Mouse (Mus musculus): ENCODE results near the gene Msl3. TPM values are rescaled to one million over a fixed set of nuclear protein-coding genes. Genes with fewer than 3 reads are reported as not detected.
A peak's percentile ranks its signal among the peaks of the same experiment; 100 is the strongest.
"Not testable (repeated sequence)": the region's sequence is repeated elsewhere in the genome, so short reads cannot be mapped to it uniquely, and the experiment has no call there.

Gene Msl3
- 34.5 and 37.3 TPM in 2 replicates for polyA plus RNA-seq (2015; fragmentation: Nextera tagmentation; extraction: Ambion mirVana)

GRCm38 (mm10) chrX:168673525-168674406 is at the start of gene Msl3:
Msl3 (minus strand) TSS chrX:168673898.
- Histone ChIP-seq H3K4me2 (replicated peaks) (peak within 1 kb of the TSS; percentile 74), H3K36me3 (peaks cover 5% of the 10 kb centered on the region), H3K4me1 (no peaks in the 10 kb centered on the region), H3K9ac (peak within 1 kb of the TSS; percentile 68), H3K4me3 (peak within 1 kb of the TSS; percentile 58), H3K27me3 (peaks cover 27% of the 10 kb centered on the region), H3K27ac (peak within 1 kb of the TSS; percentile 80; the same call in 1 of the 2 replicates), H3K9me3 (no peaks in the 10 kb centered on the region)
- WGBS = 23% methylated on average over 68 of the region's 88 CpGs
- ATAC-seq (ENCODE audit: low FRiP score, low read depth) = peak; percentile 90

DNA sequence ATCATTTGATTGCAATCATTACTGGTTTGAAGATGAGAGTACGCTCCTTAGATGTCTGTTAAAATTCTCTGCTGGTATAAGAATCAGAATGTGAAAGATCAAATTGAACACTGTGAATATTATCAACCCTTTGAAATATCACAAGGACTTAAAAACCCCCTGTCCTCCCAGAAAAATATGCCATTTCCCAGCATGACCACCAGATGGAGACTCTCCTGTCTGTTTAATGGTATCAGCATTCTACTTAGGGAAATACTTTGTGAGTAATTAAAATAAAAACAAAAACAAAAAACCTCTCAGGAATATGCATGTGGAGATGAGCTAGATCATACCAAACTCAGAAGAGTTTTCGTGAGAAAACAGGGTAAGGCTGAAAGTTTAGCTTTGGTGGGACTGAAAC is 44.3 kb upstream of the Msl3 start:
- WGBS = 58% methylated on average over 2 of the region's 2 CpGs
- Histone ChIP-seq H3K27ac (no peak overlapping the region), H3K9me3 (no peaks in the 10 kb centered on the region), H3K4me2 (replicated peaks) (no peak overlapping the region), H3K4me3 (no peak overlapping the region), H3K4me1 (no peaks in the 10 kb centered on the region), H3K36me3 (no peaks in the 10 kb centered on the region), H3K9ac (no peak overlapping the region), H3K27me3 (peaks cover 17% of the 10 kb centered on the region; the same call in 1 of the 2 replicates)
- ATAC-seq (ENCODE audit: low FRiP score, low read depth) = no peak

DNA sequence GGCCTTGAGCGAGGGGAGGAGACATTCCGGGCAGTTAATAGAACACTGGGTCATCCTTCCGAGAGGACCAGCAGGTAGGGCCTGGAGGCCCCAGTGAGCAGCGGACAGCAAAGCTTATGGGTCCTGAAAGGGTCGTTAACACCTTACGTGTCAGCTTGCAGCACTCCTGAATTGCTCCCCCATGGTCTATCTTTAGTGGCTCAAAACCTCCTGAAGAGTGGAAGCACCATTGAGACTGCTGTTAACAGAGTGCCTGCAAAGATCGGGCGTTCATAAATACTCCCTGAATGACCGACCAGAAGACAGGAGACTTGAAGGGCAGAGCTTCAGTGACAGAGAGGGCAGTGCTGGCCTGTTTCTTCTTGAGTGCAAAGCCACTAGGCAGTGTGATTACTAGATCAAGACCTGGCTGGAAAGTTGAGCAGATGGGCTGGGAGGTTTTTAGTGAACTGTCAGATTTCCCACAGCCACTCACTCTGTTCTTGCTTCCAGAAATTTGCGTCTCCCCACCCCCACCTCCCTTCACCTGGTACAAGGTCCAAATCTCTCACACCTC is 787 bp upstream of the Msl3 start:
- H3K27ac ChIP-seq = no peak overlapping the region
- H3K27me3 ChIP-seq = peaks cover 27% of the 10 kb centered on the region
- no peaks in the 10 kb centered on the region for H3K4me1 ChIP-seq
- H3K9me3 ChIP-seq = no peaks in the 10 kb centered on the region
- 19% methylated on average over 10 of the region's 10 CpGs for WGBS
- ATAC-seq (ENCODE audit: low FRiP score, low read depth) = no peak
- H3K36me3 ChIP-seq = peaks cover 3% of the 10 kb centered on the region; the same call in 1 of the 2 replicates
- H3K9ac ChIP-seq = peak overlapping the region; percentile 68
- H3K4me2 ChIP-seq (replicated peaks) = peak overlapping the region; percentile 74
- H3K4me3 ChIP-seq = peak overlapping the region; percentile 58

- Histone ChIP-seq H3K36me3 (peaks cover 7% of the 10 kb centered on the region), H3K9me3 (no peaks in the 10 kb centered on the region), H3K27ac (peak overlapping the region; percentile 80; the same call in 1 of the 2 replicates), H3K4me1 (no peaks in the 10 kb centered on the region), H3K27me3 (peaks cover 27% of the 10 kb centered on the region), H3K4me3 (peak overlapping the region; percentile 58), H3K4me2 (replicated peaks) (peak overlapping the region; percentile 74), H3K9ac (peak overlapping the region; percentile 68)
- WGBS = 17% methylated on average over 31 of the region's 31 CpGs
- ATAC-seq (ENCODE audit: low FRiP score, low read depth) = no peak
These were observed 679 bp downstream of the Msl3 start for GRCm38 (mm10) chrX:168672913-168673524.

- H3K36me3 ChIP-seq = peaks cover 8% of the 10 kb centered on the region
- H3K27ac ChIP-seq = peak overlapping the region; percentile 80; the same call in 1 of the 2 replicates
- 15% methylated on average over 9 of the region's 9 CpGs for WGBS
- H3K4me3 ChIP-seq = peak overlapping the region; percentile 58
- H3K9ac ChIP-seq = peak overlapping the region; percentile 68; the same call in 1 of the 2 replicates
- peak; percentile 78 for ATAC-seq (ENCODE audit: low FRiP score, low read depth)
- peaks cover 27% of the 10 kb centered on the region for H3K27me3 ChIP-seq
- peak overlapping the region; percentile 74 for H3K4me2 ChIP-seq (replicated peaks)
- no peaks in the 10 kb centered on the region for H3K9me3 ChIP-seq
- no peaks in the 10 kb centered on the region for H3K4me1 ChIP-seq
These were observed 1.3 kb downstream of the Msl3 start for GRCm38 (mm10) chrX:168672425-168672824.

GRCm38 (mm10) chrX:168663982-168664689 is 9.6 kb downstream of the Msl3 start:
- Histone ChIP-seq H3K4me3 (no peak overlapping the region), H3K4me1 (no peaks in the 10 kb centered on the region), H3K27ac (no peak overlapping the region), H3K4me2 (replicated peaks) (no peak overlapping the region), H3K27me3 (peaks cover 9% of the 10 kb centered on the region; the same call in 1 of the 2 replicates), H3K9me3 (no peaks in the 10 kb centered on the region), H3K9ac (no peak overlapping the region), H3K36me3 (peaks cover 14% of the 10 kb centered on the region; the same call in 1 of the 2 replicates)
- 59% methylated on average over 12 of the region's 12 CpGs for WGBS
- ATAC-seq (ENCODE audit: low FRiP score, low read depth) = no peak

- no peak for ATAC-seq (ENCODE audit: low FRiP score, low read depth)
- Histone ChIP-seq H3K4me3 (no peak overlapping the region), H3K9ac (no peak overlapping the region), H3K4me2 (replicated peaks) (no peak overlapping the region), H3K4me1 (no peaks in the 10 kb centered on the region), H3K9me3 (no peaks in the 10 kb centered on the region), H3K36me3 (peaks cover 5% of the 10 kb centered on the region; the same call in 1 of the 2 replicates), H3K27ac (no peak overlapping the region), H3K27me3 (peaks cover 9% of the 10 kb centered on the region; the same call in 1 of the 2 replicates)
- WGBS = 66% methylated on average over 4 of the region's 4 CpGs
These were observed 13.5 kb downstream of the Msl3 start for GRCm38 (mm10) chrX:168660236-168660635.

GRCm38 (mm10) chrX:168659803-168660202 is 13.9 kb downstream of the Msl3 start:
- 61% methylated on average over 4 of the region's 4 CpGs for WGBS
- ATAC-seq (ENCODE audit: low FRiP score, low read depth); H3K27me3 ChIP-seq; H3K9ac ChIP-seq; H3K36me3 ChIP-seq; H3K4me3 ChIP-seq; H3K27ac ChIP-seq; H3K9me3 ChIP-seq; H3K4me1 ChIP-seq; H3K4me2 ChIP-seq (replicated peaks): not testable (repeated sequence)

DNA sequence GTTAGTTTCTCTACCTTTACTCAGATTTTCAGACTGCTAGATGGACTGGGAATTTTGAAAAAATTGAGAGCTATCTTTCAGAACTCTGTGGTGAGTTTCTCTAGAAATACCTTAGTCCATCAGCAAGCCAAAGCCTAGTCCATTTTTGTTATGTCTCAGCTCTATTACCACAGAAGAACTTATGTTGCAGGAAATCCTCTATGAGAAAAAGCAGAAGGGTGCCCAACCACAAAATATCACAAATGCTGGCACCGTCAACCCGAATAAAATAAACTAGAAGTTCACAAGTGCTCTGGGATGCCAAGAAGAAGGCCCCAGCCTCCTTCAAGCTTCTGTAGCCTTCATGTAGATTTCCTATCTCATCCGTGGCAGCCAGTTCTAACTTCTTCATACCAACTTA is 14.4 kb downstream of the Msl3 start:
- Histone ChIP-seq H3K27me3 (peaks cover 7% of the 10 kb centered on the region; the same call in 1 of the 2 replicates), H3K4me2 (replicated peaks) (no peak overlapping the region), H3K9ac (no peak overlapping the region), H3K27ac (no peak overlapping the region), H3K36me3 (peaks cover 3% of the 10 kb centered on the region; the same call in 1 of the 2 replicates), H3K4me1 (no peaks in the 10 kb centered on the region), H3K4me3 (no peak overlapping the region), H3K9me3 (no peaks in the 10 kb centered on the region)
- ATAC-seq (ENCODE audit: low FRiP score, low read depth) = no peak
- WGBS = 89% methylated on average over 3 of the region's 3 CpGs

GRCm38 (mm10) chrX:168657795-168658194 is 15.9 kb downstream of the Msl3 start:
- no peak overlapping the region for H3K9ac ChIP-seq
- H3K27ac ChIP-seq = no peak overlapping the region
- no peaks in the 10 kb centered on the region for H3K4me1 ChIP-seq
- no peak overlapping the region for H3K4me3 ChIP-seq
- H3K27me3 ChIP-seq = no peaks in the 10 kb centered on the region
- no peak for ATAC-seq (ENCODE audit: low FRiP score, low read depth)
- no peak overlapping the region for H3K4me2 ChIP-seq (replicated peaks)
- peaks cover 3% of the 10 kb centered on the region; the same call in 1 of the 2 replicates for H3K36me3 ChIP-seq
- no peaks in the 10 kb centered on the region for H3K9me3 ChIP-seq
- WGBS = 96% methylated on average over 1 of the region's 1 CpGs

DNA sequence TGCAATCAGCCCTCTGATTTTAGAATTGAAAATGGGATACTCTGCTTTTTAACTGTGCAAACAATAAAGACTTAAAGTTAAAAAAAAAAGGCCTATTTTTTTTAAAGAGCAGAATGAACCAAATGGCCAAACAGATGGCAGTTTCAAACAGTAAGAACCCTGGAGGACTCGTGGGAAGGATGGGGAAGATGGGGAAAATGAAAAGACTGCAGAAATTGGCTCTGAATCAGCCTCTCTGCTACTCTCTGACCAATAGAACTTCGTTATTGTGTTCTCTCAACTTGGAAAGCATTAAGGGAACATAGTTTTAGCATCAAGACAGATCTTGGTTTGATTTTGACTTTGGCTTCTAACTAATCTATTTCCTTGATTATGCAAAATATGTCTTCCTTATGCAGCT is 24.4 kb downstream of the Msl3 start:
- no peak overlapping the region for H3K4me2 ChIP-seq (replicated peaks)
- H3K9me3 ChIP-seq = no peaks in the 10 kb centered on the region
- H3K9ac ChIP-seq = no peak overlapping the region
- peaks cover 18% of the 10 kb centered on the region; the same call in 1 of the 2 replicates for H3K27me3 ChIP-seq
- peaks cover 14% of the 10 kb centered on the region for H3K36me3 ChIP-seq
- H3K27ac ChIP-seq = no peak overlapping the region
- ATAC-seq (ENCODE audit: low FRiP score, low read depth) = no peak
- H3K4me3 ChIP-seq = no peak overlapping the region
- 66% methylated on average over 2 of the region's 2 CpGs for WGBS
- no peaks in the 10 kb centered on the region for H3K4me1 ChIP-seq

Data from limb, embryonic 13.5 days (tissue).